Mouse (Mus musculus) thymus, adult 2 months (tissue): ENCODE results near the gene Fam219b.

Experiments used
- CTCF ChIP-seq: fragments of 200-500 bp; IDR thresholded peaks from 2 replicates; pipeline ENCODE4 v1.5.1; 2012; ENCODE audit warnings: mild to moderate bottlenecking, control low read depth, low read length, moderate library complexity, borderline replicate concordance; ENCODE audit not compliant: control insufficient read depth, poor library complexity, insufficient read depth; ENCODE audit errors: extremely low read depth
- POLR2A ChIP-seq: fragments of 200-500 bp; IDR thresholded peaks from 2 replicates; pipeline ENCODE4 v1.6.1; 2012; ENCODE audit warnings: mild to moderate bottlenecking, low read length, control low read depth, moderate library complexity; ENCODE audit not compliant: control insufficient read depth, poor library complexity, insufficient read depth; ENCODE audit errors: extremely low read depth

DNA sequence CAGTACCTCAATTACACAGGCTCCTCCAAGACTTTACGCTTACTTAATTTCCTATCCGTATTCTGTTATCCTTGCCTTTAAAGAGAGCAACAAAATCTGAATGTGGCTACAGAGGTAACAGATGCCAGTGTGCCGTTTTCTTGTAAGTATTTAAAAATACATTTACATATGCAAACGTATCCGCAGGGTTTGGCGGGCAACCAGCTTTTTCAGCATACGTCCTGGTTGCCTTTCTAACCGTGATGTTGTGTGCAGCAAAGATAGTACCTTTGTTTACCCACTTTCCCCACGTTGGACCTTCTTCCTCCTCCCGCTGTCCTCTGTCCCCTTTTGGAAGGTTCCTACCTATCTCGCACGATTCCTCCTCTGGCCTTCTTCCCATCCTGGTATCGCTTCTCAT, 35.9 kb upstream of the Fam219b start:
- TF ChIP-seq CTCF, result no peak
- no peak for TF ChIP-seq POLR2A
